Mouse (Mus musculus): ENCODE measurements around the gene 9130409I23Rik. TPM values are rescaled to one million over a fixed set of nuclear protein-coding genes. Genes with fewer than 3 reads are reported as not detected.

9130409I23Rik gene
- polyA plus RNA-seq, 1 experiment from 2014 or later = not detected

DNA sequence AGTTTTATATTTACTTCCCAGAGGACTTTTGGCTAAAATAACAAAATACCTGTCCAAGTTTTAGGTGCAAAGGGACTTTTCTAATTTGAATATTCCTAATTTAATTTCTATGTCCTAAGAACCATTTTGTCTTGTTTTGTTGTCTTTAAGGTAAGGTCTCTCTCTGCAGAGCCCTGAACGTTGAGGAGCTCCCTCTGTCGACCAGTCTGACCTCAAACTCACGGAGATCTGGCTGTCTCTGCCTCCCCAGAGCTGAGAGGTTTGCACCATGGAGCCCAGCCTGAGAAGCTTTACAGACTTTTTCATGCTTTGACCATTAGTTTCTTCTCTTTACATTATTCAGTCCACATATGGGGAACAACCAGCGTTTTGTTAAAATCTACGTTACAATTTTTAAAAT lies 22.0 kb downstream of the 9130409I23Rik start:
- no peaks in the 10 kb centered on the region for H3K4me1 ChIP-seq (replicated peaks)
- H3K27ac ChIP-seq (ENCODE audit: poor library complexity, severe bottlenecking) = no peak overlapping the region
- H3K9me3 ChIP-seq (replicated peaks) = no peaks in the 10 kb centered on the region
- peaks cover 12% of the 10 kb centered on the region; the same call in 1 of the 2 replicates for H3K27me3 ChIP-seq (replicated peaks)
- no peak overlapping the region for H3K4me2 ChIP-seq
- no peak overlapping the region for H3K4me3 ChIP-seq
- WGBS = 39% methylated on average over 5 of the region's 5 CpGs
- no peak overlapping the region for H3K9ac ChIP-seq
- ATAC-seq (ENCODE audit: insufficient number of reproducible peaks, low FRiP score) = no peak
- no peaks in the 10 kb centered on the region for H3K36me3 ChIP-seq

DNA sequence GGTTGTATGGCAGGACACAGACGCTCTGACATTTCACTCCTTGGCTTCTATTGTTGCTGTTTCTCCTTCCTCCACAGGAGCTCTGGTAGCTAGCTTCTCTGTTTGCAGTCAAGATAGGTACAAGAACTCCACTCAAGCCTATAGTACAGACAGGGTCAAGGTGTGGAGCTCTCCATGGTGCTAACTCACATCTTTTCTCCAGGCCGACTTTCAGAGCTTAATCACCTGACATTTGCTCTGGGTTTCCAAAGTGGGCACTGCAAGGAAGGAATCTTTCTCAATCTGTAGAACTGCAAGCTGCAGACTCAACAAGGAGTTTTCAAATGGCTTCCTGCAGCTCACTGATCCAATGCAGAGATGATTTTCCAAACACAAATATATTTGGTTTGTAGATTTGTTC lies 33.0 kb downstream of the 9130409I23Rik start:
- H3K27me3 ChIP-seq (replicated peaks) = no peaks in the 10 kb centered on the region; the same call in 1 of the 2 replicates
- H3K27ac ChIP-seq (ENCODE audit: poor library complexity, severe bottlenecking) = no peak overlapping the region
- no peak overlapping the region for H3K4me3 ChIP-seq
- no peak overlapping the region for H3K4me2 ChIP-seq
- no peak overlapping the region for H3K9ac ChIP-seq
- no peaks in the 10 kb centered on the region for H3K36me3 ChIP-seq
- no peak for ATAC-seq (ENCODE audit: insufficient number of reproducible peaks, low FRiP score)
- H3K4me1 ChIP-seq (replicated peaks) = no peaks in the 10 kb centered on the region
- no peaks in the 10 kb centered on the region for H3K9me3 ChIP-seq (replicated peaks)
- WGBS = 33% methylated on average over 2 of the region's 2 CpGs

DNA sequence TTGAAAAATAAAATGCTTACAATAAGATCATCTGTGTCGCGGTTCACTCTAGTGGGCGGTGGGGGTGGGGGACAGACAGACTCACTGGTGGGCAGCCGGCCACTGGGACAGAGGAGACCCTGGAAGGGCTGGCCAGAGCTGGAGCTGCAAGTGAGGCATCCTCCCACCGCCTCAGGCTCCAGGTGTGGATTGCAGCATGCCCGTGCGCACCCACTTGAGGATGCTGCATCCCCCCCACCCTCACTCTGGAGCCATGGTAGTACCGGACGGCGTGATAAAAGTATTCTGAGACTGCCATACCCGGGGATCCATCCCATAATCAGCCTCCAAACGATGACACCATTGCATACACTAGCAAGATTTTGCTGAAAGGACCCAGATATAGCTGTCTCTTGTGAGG lies 39.0 kb downstream of the 9130409I23Rik start:
- Histone ChIP-seq H3K27ac (ENCODE audit: poor library complexity, severe bottlenecking) (no peak overlapping the region), H3K9ac (no peak overlapping the region), H3K4me1 (replicated peaks) (no peaks in the 10 kb centered on the region), H3K36me3 (peaks cover 40% of the 10 kb centered on the region), H3K4me2 (no peak overlapping the region), H3K4me3 (no peak overlapping the region), H3K27me3 (replicated peaks) (no peaks in the 10 kb centered on the region), H3K9me3 (replicated peaks) (no peaks in the 10 kb centered on the region)
- WGBS = 74% methylated on average over 12 of the region's 12 CpGs
- no peak for ATAC-seq (ENCODE audit: insufficient number of reproducible peaks, low FRiP score)

Other genes starting within 250 kb of the 9130409I23Rik start
- gene H3f3a, start 237.3 kb upstream of the 9130409I23Rik start, polyA plus RNA-seq (2016; fragmentation: Nextera tagmentation; extraction: Ambion mirVana) = 1,616 and 1,670 TPM in 2 replicates
- gene Sde2, start 200.1 kb upstream of the 9130409I23Rik start, polyA plus RNA-seq (2016; fragmentation: Nextera tagmentation; extraction: Ambion mirVana) = 30.7 and 32.3 TPM in 2 replicates
- 0.15 TPM in 2 replicates for gene Lefty2, start 158.1 kb upstream of the 9130409I23Rik start, polyA plus RNA-seq (2016; fragmentation: Nextera tagmentation; extraction: Ambion mirVana)
- gene Pycr2, start 146.9 kb upstream of the 9130409I23Rik start, polyA plus RNA-seq (2016; fragmentation: Nextera tagmentation; extraction: Ambion mirVana) = 52.2 and 58.2 TPM in 2 replicates
- gene Lefty1, start 116.2 kb upstream of the 9130409I23Rik start, polyA plus RNA-seq (2016; fragmentation: Nextera tagmentation; extraction: Ambion mirVana) = 1.00 and 1.1 TPM in 2 replicates
- gene Tmem63a, start 108.9 kb upstream of the 9130409I23Rik start, polyA plus RNA-seq (2016; fragmentation: Nextera tagmentation; extraction: Ambion mirVana) = 10.2 and 10.6 TPM in 2 replicates
- 5.0 and 5.1 TPM in 2 replicates for gene Ephx1, start 30.3 kb upstream of the 9130409I23Rik start, polyA plus RNA-seq (2016; fragmentation: Nextera tagmentation; extraction: Ambion mirVana)
- 21.4 and 22.6 TPM in 2 replicates for gene Nvl, start 93.0 kb downstream of the 9130409I23Rik start, polyA plus RNA-seq (2016; fragmentation: Nextera tagmentation; extraction: Ambion mirVana)
- 128 and 130 TPM in 2 replicates for gene Cnih4, start 93.5 kb downstream of the 9130409I23Rik start, polyA plus RNA-seq (2016; fragmentation: Nextera tagmentation; extraction: Ambion mirVana)
- 35.2 and 37.9 TPM in 2 replicates for gene Wdr26, start 160.8 kb downstream of the 9130409I23Rik start, polyA plus RNA-seq (2016; fragmentation: Nextera tagmentation; extraction: Ambion mirVana)